Mouse (Mus musculus): ENCODE measurements around the gene Fxn.
A peak's percentile ranks its signal among the peaks of the same experiment; 100 is the strongest.
"Not testable (repeated sequence)": the region's sequence is repeated elsewhere in the genome, so short reads cannot be mapped to it uniquely, and the experiment has no call there.

Fxn gene

GRCm38 (mm10) chr19:24241271-24241670, 39.1 kb downstream of the Fxn start:
- no peak for DNase-seq

- DNase-seq: no peak
Observed at GRCm38 (mm10) chr19:24238011-24238410, 42.4 kb downstream of the Fxn start.

- not testable (repeated sequence) for DNase-seq
Observed at GRCm38 (mm10) chr19:24232356-24232755, 48.0 kb downstream of the Fxn start.

- no peak for DNase-seq
Observed at GRCm38 (mm10) chr19:24225305-24225696, 55.1 kb downstream of the Fxn start.

GRCm38 (mm10) chr19:24224500-24225304, 55.7 kb downstream of the Fxn start, which contains the start of gene Tjp2:
TSS of gene Tjp2 (minus strand) at chr19:24225030.
- DNase-seq: peak; percentile 13 to 19

GRCm38 (mm10) chr19:24223851-24224251, 56.6 kb downstream of the Fxn start:
- no peak for DNase-seq

GRCm38 (mm10) chr19:24221455-24221854, 59.0 kb downstream of the Fxn start:
- no peak for DNase-seq

GRCm38 (mm10) chr19:24220795-24221445, 59.5 kb downstream of the Fxn start:
- no peak for DNase-seq

GRCm38 (mm10) chr19:24219011-24219410, 61.4 kb downstream of the Fxn start:
- DNase-seq: no peak

GRCm38 (mm10) chr19:24218291-24218690, 62.1 kb downstream of the Fxn start:
- no peak for DNase-seq

- DNase-seq: no peak
Observed at GRCm38 (mm10) chr19:24217851-24218250, 62.6 kb downstream of the Fxn start.

GRCm38 (mm10) chr19:24216771-24217170, 63.6 kb downstream of the Fxn start:
- no peak for DNase-seq

- no peak for DNase-seq
Observed at GRCm38 (mm10) chr19:24214939-24215338, 65.5 kb downstream of the Fxn start.

GRCm38 (mm10) chr19:24213299-24213698, 67.1 kb downstream of the Fxn start:
- no peak for DNase-seq

GRCm38 (mm10) chr19:24212552-24213249, 67.7 kb downstream of the Fxn start:
- DNase-seq: no peak
